Mouse (Mus musculus): ENCODE data around the gene Twist2. TPM values are rescaled to one million over a fixed set of nuclear protein-coding genes. Genes with fewer than 3 reads are reported as not detected.

Gene Twist2
- 2.7 and 3.3 TPM in 2 replicates for polyA plus RNA-seq (2012; rRNA removed)

DNA sequence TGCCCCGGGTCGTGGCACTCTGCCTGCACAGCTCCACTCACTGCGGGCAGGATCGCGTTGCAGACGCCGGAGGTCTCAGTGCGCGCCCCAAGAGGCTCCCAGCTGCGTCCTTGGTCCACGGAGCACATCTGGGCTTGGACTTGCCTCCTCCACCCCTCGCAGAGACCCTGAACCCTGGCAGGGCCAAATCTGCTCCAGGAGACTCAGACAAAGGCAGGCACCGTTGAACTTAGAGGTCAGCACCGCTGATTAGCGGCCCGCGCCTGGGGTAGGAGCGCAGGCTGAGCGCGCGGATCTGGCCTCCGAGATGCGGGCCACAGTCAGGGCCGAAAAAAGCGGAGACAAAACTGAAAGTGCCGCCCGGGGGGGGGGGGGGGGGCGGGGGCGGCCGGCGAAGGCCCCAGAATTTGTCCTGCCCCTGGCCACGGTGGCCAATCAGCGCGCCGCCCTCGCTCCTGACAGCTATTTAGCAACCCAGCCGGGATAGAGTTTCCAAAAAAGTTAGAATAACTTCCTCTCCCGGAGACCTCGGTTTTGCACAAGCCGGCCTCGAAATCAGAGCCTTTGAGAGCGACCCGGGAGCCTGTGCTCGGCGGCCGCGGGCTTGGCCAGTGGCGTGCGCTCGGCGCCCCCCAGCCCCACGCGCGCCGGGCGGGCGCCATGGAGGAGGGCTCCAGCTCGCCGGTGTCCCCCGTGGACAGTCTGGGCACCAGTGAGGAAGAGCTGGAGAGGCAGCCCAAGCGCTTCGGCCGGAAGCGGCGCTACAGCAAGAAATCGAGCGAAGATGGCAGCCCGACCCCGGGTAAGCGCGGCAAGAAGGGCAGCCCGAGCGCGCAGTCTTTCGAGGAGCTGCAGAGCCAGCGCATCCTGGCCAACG is at the start of gene Twist2:
Gene Twist2, plus strand, starts transcription at position 495 of the 877 bp plus-strand sequence.

All from central nervous system, embryonic 18 days (tissue).